Mouse (Mus musculus): Measurements from ENCODE around the gene Olfr1218. TPM values are rescaled to one million over a fixed set of nuclear protein-coding genes. Genes with fewer than 3 reads are reported as not detected.
"Not testable (repeated sequence)": the region's sequence is repeated elsewhere in the genome, so short reads cannot be mapped to it uniquely, and the experiment has no call there.

The Olfr1218 gene
- polyA plus RNA-seq (2015; fragmentation: Nextera tagmentation; extraction: Ambion mirVana) = not detected in 2 replicates

DNA sequence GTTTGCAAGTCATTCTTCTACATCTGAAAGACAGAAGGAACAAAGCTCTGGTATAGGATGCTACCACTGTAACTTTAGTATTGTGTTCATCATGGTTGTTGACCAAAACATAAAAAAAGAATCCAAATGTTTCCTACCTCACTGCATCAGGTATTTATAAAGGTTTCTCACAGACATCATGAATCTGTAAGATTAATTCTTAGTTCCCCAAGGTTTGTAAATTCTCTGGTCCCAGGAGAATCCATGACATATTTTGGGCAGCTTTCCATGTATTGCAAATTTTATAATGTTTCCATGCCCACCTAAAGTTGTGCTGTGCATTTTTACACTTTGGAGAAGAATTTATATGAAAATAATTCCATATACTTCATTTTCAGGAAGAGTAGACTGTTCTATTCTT lies at the start of gene Olfr1218:
Gene Olfr1218, minus strand, starts transcription at position 101 of the 400 bp plus-strand sequence.
- H3K4me1 ChIP-seq (replicated peaks) = no peaks in the 10 kb centered on the region
- no peak within 1 kb of the TSS for H3K9ac ChIP-seq
- H3K36me3 ChIP-seq = no peaks in the 10 kb centered on the region
- no peak for ATAC-seq (replicated peaks; ENCODE audit: insufficient number of reproducible peaks, insufficient read depth, low FRiP score, low read depth)
- H3K9me3 ChIP-seq (replicated peaks) = no peaks in the 10 kb centered on the region
- H3K4me2 ChIP-seq = no peak within 1 kb of the TSS
- H3K4me3 ChIP-seq = no peak within 1 kb of the TSS
- H3K27ac ChIP-seq = no peak within 1 kb of the TSS
- no peaks in the 10 kb centered on the region for H3K27me3 ChIP-seq

DNA sequence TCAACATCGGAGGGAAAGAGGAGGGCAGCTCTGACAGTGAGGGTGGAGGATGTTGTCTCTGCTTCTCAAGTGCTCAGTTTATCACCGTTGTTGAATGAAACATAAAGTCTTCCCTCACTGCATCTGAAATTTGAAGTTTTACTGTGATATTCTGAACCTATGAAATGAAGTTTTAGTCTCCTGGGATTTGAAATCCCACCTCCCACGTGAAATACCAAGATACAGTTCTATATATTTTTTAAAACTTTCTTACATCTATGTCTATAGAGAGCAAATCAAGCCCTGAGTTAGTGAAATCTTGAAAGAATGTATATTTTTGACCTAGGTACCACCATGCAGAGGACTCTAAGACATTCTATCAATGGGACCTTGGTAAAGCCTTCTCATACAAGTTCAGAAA lies 45.7 kb upstream of the Olfr1218 start, which contains the start of gene Olfr1220:
Gene Olfr1220, minus strand, starts transcription at position 101 of the 400 bp plus-strand sequence.
- H3K27me3 ChIP-seq = no peaks in the 10 kb centered on the region
- no peak within 1 kb of the TSS for H3K4me3 ChIP-seq
- H3K9ac ChIP-seq = no peak within 1 kb of the TSS
- ATAC-seq (replicated peaks; ENCODE audit: insufficient number of reproducible peaks, insufficient read depth, low FRiP score, low read depth) = no peak
- H3K9me3 ChIP-seq (replicated peaks) = no peaks in the 10 kb centered on the region
- whole genome bisulfite sequencing = 67% methylated on average over 3 of the region's 3 CpGs
- no peak within 1 kb of the TSS for H3K4me2 ChIP-seq
- H3K27ac ChIP-seq = no peak within 1 kb of the TSS
- H3K36me3 ChIP-seq = no peaks in the 10 kb centered on the region
- no peaks in the 10 kb centered on the region for H3K4me1 ChIP-seq (replicated peaks)

DNA sequence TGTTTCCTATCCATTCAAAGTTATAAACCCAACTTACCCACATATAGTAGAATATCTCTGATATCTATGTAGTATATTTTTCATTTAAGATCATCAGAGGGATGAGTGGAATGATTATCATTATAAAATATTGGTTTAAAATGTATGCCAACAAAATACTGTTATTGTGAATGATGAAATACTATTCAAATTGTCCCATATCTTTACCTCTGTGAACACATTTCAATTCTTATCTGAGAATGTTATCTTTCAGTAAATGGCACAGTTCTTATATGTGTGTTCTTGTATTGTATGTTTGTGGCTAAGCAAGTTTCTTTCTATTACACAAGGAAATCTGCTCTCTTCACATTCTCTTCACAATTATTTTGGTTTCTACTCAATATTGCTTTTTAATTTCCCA lies 44.7 kb upstream of the Olfr1218 start:
- no peaks in the 10 kb centered on the region for H3K9me3 ChIP-seq (replicated peaks)

DNA sequence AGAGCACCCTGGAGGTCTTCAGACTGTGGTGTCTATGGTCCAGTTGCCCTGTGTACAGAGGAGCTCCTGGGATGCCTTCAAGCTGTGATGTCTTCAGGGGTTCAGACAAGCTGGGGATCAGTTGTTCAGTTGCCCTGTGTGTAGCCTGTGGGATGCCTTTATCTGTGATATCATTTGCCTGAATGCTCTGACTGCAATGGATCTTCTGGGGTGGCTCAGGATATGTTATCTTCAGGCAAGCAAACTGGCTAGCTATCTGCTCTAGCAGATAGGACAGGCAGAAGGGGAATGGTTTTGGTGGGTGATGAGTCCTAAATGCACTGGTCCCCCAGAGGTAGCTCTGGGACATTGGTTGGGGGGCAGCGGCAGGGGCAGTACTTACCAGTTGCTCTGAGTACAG lies 32.9 kb upstream of the Olfr1218 start:
- no peak overlapping the region for H3K4me3 ChIP-seq
- 94% methylated on average over 1 of the region's 1 CpGs for WGBS
- no peak for ATAC-seq (replicated peaks; ENCODE audit: insufficient number of reproducible peaks, insufficient read depth, low FRiP score, low read depth)
- H3K27ac ChIP-seq = no peak overlapping the region
- H3K4me1 ChIP-seq (replicated peaks) = no peaks in the 10 kb centered on the region
- H3K36me3 ChIP-seq = no peaks in the 10 kb centered on the region
- H3K27me3 ChIP-seq = no peaks in the 10 kb centered on the region
- H3K9me3 ChIP-seq (replicated peaks) = no peaks in the 10 kb centered on the region
- no peak overlapping the region for H3K4me2 ChIP-seq
- no peak overlapping the region for H3K9ac ChIP-seq

More for the DNA sequence above, 44.7 kb upstream of the Olfr1218 start:
- H3K4me2 ChIP-seq = no peak overlapping the region
- H3K9ac ChIP-seq = no peak overlapping the region
- ATAC-seq (replicated peaks; ENCODE audit: insufficient number of reproducible peaks, insufficient read depth, low FRiP score, low read depth) = no peak
- no peak overlapping the region for H3K4me3 ChIP-seq
- H3K27me3 ChIP-seq = no peaks in the 10 kb centered on the region
- no peaks in the 10 kb centered on the region for H3K36me3 ChIP-seq
- H3K27ac ChIP-seq = no peak overlapping the region
- H3K4me1 ChIP-seq (replicated peaks) = no peaks in the 10 kb centered on the region

DNA sequence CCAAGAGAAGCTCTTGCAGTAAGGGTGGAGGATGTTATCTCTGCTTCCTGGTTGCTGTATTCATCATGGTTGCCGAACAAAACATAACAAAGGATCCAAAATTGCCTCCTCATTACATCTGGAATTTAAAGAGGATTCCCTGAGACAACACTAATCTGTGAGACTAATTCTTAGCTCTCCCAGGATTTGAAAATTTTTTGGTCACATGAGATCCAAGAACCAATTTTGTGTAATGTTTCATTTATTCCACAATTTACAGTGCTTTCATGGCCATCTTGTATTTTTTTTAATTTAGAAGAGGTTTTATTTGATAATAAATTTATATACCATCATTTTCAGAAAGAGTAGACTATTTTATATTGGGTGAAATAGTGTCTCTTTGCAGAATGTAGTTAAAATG lies 22.4 kb upstream of the Olfr1218 start, which contains the start of gene Olfr1219:
Gene Olfr1219, minus strand, starts transcription at position 101 of the 400 bp plus-strand sequence.
- WGBS = 46% methylated on average over 1 of the region's 1 CpGs
- Histone ChIP-seq H3K9ac (no peak within 1 kb of the TSS), H3K4me2 (no peak within 1 kb of the TSS), H3K27me3 (no peaks in the 10 kb centered on the region), H3K36me3 (no peaks in the 10 kb centered on the region), H3K9me3 (replicated peaks) (no peaks in the 10 kb centered on the region), H3K4me3 (no peak within 1 kb of the TSS), H3K4me1 (replicated peaks) (no peaks in the 10 kb centered on the region), H3K27ac (no peak within 1 kb of the TSS)
- ATAC-seq (replicated peaks; ENCODE audit: insufficient number of reproducible peaks, insufficient read depth, low FRiP score, low read depth) = no peak

DNA sequence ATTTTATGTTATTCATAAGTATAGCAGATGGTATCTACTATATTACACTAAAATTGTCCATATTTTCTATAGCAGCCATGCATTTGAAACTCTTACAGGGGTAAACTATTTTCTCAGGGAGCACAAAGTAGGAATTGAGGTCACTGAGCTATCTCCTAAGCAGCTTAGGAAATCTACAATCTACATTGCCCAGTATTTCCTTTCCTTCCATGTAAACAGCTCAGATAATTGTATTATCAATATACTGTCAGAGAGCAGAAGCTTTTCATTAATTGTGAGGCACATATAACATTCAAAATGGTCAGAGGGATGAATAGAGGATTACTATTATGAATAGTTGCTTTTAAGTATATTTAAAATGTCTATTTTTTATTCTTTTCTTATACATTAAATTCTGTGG lies 20.5 kb upstream of the Olfr1218 start:
- H3K36me3 ChIP-seq = no peaks in the 10 kb centered on the region
- H3K9ac ChIP-seq = no peak overlapping the region
- H3K4me1 ChIP-seq (replicated peaks) = no peaks in the 10 kb centered on the region
- ATAC-seq (replicated peaks; ENCODE audit: insufficient number of reproducible peaks, insufficient read depth, low FRiP score, low read depth) = no peak
- H3K27ac ChIP-seq = no peak overlapping the region
- H3K9me3 ChIP-seq (replicated peaks) = no peaks in the 10 kb centered on the region
- H3K4me2 ChIP-seq = no peak overlapping the region
- no peak overlapping the region for H3K4me3 ChIP-seq
- no peaks in the 10 kb centered on the region for H3K27me3 ChIP-seq

DNA sequence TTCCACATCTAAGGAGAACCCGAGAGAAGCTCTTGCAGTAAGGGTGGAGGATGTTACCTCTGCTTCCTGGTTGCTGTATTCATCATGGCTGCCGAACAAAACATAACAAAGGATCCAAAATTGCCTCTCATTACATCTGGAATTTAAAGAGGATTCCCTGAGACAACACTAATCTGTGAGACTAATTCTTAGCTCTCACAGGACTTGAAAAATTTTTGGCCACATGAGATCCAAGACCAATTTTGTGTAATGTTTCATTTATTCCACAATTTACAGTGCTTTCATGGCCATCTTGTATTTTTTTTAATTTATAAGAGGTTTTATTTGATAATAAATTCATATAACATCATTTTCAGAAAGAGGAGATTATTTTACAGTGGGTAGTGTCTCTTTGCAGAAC lies 29.0 kb downstream of the Olfr1218 start, which contains the start of gene Olfr1217:
Gene Olfr1217, minus strand, starts transcription at position 101 of the 400 bp plus-strand sequence.
- no peak within 1 kb of the TSS for H3K4me2 ChIP-seq
- H3K9me3 ChIP-seq (replicated peaks) = no peaks in the 10 kb centered on the region
- no peak within 1 kb of the TSS for H3K27ac ChIP-seq
- ATAC-seq (replicated peaks; ENCODE audit: insufficient number of reproducible peaks, insufficient read depth, low FRiP score, low read depth) = no peak
- H3K27me3 ChIP-seq = no peaks in the 10 kb centered on the region
- no peak within 1 kb of the TSS for H3K4me3 ChIP-seq
- H3K9ac ChIP-seq = no peak within 1 kb of the TSS
- H3K4me1 ChIP-seq (replicated peaks) = no peaks in the 10 kb centered on the region
- WGBS = 66% methylated on average over 2 of the region's 2 CpGs
- H3K36me3 ChIP-seq = no peaks in the 10 kb centered on the region

DNA sequence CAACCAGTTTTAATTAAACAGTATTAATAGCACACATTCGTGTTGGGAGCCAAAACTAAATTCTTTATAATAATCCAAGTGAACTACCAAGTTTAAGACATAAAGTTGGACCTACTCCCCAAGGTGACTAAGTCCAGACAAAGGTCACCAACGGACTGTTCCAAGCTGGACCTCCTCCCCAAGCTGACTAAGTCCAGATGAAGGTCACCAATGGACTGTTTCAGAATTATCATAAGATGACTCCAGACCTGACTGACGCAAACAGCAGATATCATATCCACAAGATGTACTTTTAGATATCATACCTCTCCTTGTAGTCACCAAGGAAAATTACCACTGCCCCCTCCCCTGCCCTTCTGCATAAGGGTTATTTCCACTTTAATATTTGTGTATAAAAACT lies 39.6 kb downstream of the Olfr1218 start:
- WGBS = 58% methylated on average over 3 of the region's 3 CpGs

DNA sequence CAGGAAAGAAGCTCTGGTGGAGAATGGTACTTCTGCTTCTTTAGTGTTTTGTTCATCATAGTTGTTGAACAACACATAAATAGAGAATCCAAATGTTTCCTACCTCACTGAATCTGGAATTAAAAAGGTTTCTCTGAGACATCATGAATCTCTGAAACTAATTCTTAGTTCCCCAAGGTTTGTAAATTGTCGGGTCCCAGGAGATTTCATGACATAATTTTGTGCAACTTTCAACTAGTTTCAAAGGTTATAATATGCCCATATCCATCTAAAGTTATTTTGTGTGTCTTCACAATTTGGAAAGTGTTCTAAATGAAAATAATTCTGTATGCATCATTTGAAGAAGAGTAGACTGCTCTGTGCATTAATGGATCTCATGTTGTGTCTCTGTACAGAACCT lies 42.7 kb downstream of the Olfr1218 start, which contains the start of gene Olfr1216:
Gene Olfr1216, minus strand, starts transcription at position 101 of the 400 bp plus-strand sequence.
- 72% methylated on average over 1 of the region's 1 CpGs for WGBS
- H3K9me3 ChIP-seq (replicated peaks) = no peaks in the 10 kb centered on the region
- no peak for ATAC-seq (replicated peaks; ENCODE audit: insufficient number of reproducible peaks, insufficient read depth, low FRiP score, low read depth)
- H3K4me1 ChIP-seq (replicated peaks) = no peaks in the 10 kb centered on the region
- H3K27ac ChIP-seq = no peak within 1 kb of the TSS
- no peaks in the 10 kb centered on the region for H3K36me3 ChIP-seq
- no peak within 1 kb of the TSS for H3K4me2 ChIP-seq
- no peak within 1 kb of the TSS for H3K9ac ChIP-seq
- H3K27me3 ChIP-seq = no peaks in the 10 kb centered on the region
- H3K4me3 ChIP-seq = no peak within 1 kb of the TSS

More for the DNA sequence above, 39.6 kb downstream of the Olfr1218 start:
- H3K4me2 ChIP-seq; H3K9ac ChIP-seq; ATAC-seq (replicated peaks; ENCODE audit: insufficient number of reproducible peaks, insufficient read depth, low FRiP score, low read depth); H3K27me3 ChIP-seq; H3K9me3 ChIP-seq (replicated peaks); H3K27ac ChIP-seq; H3K4me1 ChIP-seq (replicated peaks); H3K36me3 ChIP-seq; H3K4me3 ChIP-seq: not testable (repeated sequence)

DNA sequence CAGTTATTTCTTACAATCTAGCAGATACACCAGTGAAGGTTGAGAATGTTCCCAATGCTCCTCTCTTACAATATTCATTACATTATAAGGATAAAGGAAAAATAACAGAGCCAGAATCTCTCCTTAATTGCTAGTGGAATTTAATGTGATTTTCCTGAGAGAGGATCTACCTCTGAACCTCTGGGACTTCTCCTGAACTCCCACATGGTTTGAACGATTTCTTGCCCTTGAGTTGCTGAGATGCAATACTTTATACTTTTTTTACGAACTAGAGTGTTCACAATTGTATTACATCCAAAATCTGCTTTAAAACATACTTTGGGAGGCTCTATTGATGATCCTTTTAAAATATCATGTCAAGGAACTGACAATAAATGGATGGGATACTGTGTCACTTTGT lies 54.1 kb downstream of the Olfr1218 start, which contains the start of gene Olfr1215:
Gene Olfr1215, minus strand, starts transcription at position 101 of the 400 bp plus-strand sequence.
- no peaks in the 10 kb centered on the region for H3K27me3 ChIP-seq
- H3K36me3 ChIP-seq = no peaks in the 10 kb centered on the region
- no peak within 1 kb of the TSS for H3K9ac ChIP-seq
- 56% methylated on average over 2 of the region's 2 CpGs for WGBS
- ATAC-seq (replicated peaks; ENCODE audit: insufficient number of reproducible peaks, insufficient read depth, low FRiP score, low read depth) = no peak
- no peak within 1 kb of the TSS for H3K27ac ChIP-seq
- no peaks in the 10 kb centered on the region for H3K9me3 ChIP-seq (replicated peaks)
- no peak within 1 kb of the TSS for H3K4me2 ChIP-seq
- H3K4me1 ChIP-seq (replicated peaks) = no peaks in the 10 kb centered on the region
- no peak within 1 kb of the TSS for H3K4me3 ChIP-seq

Measured in heart, embryonic 15.5 days (tissue).